Mouse (Mus musculus) left cerebral cortex, adult 11 months (tissue): ENCODE data around the gene Mtcl1.
"Not testable (repeated sequence)": the region's sequence is repeated elsewhere in the genome, so short reads cannot be mapped to it uniquely, and the experiment has no call there.

Experiments
- DNase-seq: peaks from one replicate; pipeline ENCODE4 v3.0.0; 2022; ENCODE audit warnings: low spot score

Mtcl1 gene

DNA sequence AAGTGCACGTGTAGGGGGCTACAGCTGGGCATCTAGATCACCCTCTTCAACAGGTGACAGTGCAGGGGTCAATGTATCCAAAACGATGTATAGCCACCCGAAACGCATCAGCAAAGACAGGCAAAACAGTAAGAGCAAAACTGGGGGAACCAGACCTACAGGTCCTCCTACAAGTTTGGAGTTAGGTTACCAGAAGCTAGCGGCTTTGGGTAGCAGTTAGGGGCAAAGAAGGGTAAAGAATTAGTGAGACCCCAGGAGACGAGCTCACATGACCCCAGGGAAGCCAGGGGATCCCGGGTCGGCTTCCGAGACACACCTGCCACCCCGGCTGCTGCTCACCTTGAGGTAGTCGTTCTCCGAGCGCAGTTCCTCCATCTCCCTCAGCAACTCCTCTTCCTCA lies 1.6 kb downstream of the Mtcl1 start:
- DNase-seq: no peak

DNA sequence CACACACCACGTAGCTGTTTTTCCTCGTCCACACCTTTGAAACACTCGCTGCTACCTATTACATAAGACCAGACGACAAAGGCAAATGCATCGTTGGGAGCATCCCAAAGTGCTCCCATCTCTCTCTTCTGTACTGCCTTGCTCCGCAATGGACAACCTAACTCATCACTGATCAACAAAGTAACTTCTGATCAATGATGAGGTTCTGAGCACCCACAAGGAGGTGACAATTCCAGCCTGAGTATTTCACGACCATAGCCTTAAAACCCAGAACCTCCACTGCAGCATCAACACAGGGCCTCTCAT lies 2.6 kb downstream of the Mtcl1 start:
- DNase-seq: no peak

DNA sequence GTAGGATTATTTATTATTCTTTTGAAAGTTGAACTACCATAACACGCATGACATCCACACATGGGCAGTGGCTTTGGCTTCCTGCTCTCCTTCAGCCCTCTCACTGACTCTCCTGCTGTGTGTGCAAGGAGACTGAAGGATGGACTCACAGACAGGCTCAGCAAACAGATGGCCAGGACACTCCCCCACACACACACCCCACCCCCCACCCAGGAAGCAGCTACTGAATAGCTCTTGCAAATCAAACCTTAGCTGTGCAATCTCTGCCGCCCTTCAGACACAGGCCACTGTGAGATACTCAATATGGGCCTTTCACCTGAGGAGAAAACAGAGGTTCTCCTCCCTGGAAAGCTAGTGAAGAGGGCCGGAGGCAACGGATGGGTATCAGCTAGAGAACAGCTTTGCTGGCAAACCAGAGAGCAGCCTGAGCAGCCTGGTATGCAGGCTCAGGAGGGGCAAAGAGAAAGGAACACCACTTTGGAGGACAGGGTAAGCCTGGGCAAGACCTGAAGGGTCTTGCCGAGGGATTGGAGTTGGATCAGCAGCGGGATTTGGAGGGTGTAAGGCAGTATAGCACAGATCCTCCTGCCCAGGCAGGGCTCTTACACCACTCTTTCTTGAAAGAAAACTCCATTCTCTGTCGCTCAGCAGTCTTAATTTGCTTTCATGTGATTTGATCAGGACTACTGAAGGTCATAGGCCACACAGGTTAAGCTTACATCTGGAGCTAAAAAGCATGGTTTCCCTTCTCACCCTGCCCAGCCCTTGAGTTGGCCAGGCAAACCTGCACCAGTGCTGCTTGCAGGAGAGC lies 3.1 kb downstream of the Mtcl1 start:
- no peak for DNase-seq

DNA sequence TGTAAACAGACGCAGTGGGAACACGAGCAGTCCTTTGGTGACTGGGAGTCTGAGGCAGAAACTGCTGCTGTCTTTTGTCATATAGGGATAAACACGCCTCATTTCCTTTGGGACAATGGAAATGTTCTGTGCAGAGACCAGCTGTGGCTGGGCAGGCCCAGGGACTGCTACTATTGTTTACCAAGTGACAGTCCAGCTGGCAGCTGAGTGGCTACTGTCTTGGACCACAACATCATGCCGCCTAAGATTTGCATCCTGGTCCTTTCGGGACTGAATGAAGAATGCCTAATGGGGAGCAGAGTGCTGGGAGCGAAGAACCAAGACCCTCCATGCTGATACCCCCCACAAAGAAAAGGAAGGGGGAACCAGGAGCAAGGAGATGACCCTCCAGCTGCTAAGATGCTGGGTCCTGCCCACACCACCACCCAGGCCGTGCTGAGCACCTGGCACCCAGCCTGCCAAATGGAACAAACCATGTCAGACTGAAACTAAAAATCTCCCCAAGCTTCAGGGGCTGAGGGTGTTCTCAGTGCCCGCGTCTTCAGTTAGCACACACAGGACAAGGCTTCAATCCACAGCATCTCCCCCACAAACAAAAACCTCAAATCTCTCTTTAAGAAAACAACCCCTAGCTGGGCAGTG lies 5.4 kb downstream of the Mtcl1 start:
- no peak for DNase-seq

DNA sequence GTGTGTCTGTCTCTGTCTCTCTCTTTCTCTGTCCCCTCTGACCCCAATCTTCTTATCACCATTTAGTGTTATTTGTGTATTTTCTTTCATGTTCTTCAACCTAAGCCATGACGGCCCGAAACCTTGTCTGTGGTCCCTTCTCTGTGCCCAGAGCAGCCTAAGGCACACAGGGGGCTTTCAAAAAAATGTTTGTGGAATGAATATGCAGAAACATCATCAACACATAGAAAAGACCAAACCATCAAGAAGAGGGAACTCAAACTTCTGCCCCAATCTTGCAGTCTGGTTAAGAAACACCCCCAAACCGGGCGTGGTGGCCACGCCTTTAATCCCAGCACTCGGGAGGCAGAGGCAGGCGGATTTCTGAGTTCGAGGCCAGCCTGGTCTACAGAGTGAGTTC lies 9.7 kb downstream of the Mtcl1 start:
- DNase-seq: no peak

- no peak for DNase-seq
These were observed 10.3 kb downstream of the Mtcl1 start for GRCm38 (mm10) chr17:66439051-66439753.

- no peak for DNase-seq
These were observed 11.4 kb downstream of the Mtcl1 start for GRCm38 (mm10) chr17:66438137-66438536.

DNA sequence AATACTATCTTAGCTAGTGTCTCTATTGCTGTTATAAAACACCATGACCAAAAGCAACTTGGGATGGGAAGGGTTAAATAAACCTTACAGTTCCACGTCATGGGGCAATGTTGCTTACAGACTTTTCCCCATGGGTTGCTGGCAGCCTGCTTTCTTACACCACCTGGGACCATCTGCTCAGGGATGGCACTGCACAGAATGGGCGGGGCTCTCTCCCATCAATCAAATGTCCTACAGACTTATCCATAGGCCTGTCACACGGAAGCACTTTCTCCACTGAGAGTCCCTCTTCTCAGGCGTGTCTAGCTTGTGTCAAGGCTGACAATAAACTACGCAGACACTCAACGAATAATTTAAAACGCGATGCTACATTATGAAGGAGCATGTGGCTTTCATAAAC lies 12.7 kb downstream of the Mtcl1 start:
- no peak for DNase-seq

- DNase-seq: no peak
These were observed 13.6 kb downstream of the Mtcl1 start for GRCm38 (mm10) chr17:66435982-66436381.

GRCm38 (mm10) chr17:66435007-66435406 lies 14.5 kb downstream of the Mtcl1 start:
- no peak for DNase-seq

- DNase-seq: no peak
These were observed 15.0 kb downstream of the Mtcl1 start for GRCm38 (mm10) chr17:66434566-66434965.

- DNase-seq: not testable (repeated sequence)
These were observed 24.9 kb downstream of the Mtcl1 start for GRCm38 (mm10) chr17:66424601-66425000.

GRCm38 (mm10) chr17:66419421-66419820 lies 30.1 kb downstream of the Mtcl1 start:
- no peak for DNase-seq

- no peak for DNase-seq
These were observed 31.8 kb downstream of the Mtcl1 start for GRCm38 (mm10) chr17:66417748-66418147.

DNA sequence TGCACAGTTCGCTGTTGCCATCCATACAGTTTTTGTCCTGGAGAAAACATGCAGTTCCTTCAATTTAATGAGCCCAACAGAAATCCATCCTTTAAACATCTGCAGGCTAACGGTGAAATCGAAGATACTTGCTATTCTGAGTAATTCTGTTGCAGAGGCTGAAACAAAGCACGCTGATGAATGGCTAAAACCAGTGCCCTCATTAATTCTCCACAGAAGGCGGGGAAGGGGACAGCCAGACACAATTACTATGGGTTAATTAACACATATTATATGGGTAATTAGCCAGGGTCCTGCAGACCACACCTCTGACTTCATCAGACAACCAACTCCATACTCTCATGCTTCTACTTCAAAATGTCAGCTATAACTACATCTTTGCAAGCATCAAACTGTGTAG lies 32.2 kb downstream of the Mtcl1 start:
- DNase-seq: no peak

GRCm38 (mm10) chr17:66416841-66417313 lies 32.7 kb downstream of the Mtcl1 start:
- no peak for DNase-seq

- no peak for DNase-seq
These were observed 33.1 kb downstream of the Mtcl1 start for GRCm38 (mm10) chr17:66416436-66416835.

DNA sequence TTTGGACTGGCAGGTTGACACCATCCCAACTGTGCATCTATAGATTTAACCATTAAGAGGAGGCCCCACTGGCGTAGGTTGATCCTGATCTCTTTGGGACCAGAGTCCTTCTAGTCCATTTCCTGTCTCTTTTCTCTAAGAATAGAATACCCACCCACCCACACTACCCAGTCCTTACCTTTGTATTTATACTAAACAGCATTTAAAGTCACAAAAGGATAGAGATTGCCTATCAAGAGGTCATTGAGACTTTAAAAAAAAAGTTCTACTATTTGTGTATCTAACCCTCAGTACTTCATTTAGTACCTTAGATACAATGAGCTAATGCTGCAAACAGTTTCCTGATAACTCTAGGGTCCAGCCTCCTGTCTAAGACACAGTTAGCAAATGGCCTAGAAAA lies 35.2 kb downstream of the Mtcl1 start:
- DNase-seq: no peak

DNA sequence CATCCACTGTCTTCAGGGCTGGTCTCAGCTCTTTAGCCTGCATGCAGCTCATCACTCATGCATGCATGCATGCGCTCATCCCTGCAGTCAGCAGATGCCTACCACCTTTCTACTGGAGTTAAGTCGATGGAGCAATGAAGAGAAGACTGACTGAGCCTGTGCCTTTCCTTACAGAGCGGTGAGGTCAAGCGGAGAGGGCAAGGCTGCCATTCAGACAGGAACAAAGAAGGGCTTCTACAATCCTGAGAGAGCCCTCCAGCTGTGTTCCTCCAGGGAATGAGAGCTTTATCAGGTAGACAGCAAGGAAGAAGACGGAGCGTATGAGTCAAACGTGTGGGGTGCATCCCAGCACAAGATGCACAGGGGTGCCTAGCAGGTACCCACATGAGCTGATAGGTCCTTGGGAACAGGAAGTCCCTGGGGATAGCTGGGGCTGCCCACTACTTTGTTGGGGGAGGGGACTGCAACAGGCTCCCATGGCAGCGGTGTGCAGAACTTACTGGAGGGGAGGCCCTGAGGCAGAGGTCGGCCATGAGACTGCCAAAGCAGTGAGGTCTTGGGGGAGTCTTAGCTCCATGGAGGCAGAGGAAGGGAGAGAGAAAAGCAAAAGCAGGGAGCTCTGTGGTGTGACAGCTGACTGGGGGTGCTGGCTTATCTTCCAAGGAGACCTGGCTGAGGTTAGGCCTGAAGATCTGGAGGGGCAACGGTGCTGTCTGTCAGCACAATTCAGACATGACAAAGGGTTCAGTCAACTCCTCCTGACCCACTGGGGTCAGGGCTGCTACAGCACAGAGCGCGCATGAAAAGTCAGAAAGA lies 37.2 kb downstream of the Mtcl1 start:
- DNase-seq: no peak

DNA sequence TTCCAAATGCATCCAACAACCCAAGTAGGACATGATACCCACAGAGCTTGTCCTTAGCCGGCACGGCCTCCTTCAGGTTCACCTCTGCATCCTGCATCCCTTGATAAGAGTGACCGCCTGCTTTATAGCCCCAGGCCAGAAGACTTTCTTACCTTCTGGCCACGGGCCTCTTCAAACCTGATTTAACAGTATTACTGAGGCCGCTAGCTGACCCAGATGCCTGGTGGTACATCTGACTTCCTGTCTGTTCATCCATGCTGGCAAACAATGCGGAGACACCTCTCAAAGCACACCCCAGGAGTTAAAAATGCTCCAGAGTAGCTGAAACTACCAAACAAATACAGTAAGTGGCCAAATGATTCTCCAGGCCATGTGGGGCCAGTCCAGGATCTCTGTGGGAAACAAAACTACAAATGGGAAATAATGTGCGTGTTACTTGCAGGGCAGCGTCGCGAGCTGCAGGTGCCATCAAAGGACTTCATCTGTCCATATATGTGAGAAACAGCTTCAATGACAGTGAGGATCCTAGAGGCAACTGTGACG lies 38.6 kb downstream of the Mtcl1 start:
- no peak for DNase-seq

GRCm38 (mm10) chr17:66409070-66409605 lies 40.4 kb downstream of the Mtcl1 start:
- no peak for DNase-seq

DNA sequence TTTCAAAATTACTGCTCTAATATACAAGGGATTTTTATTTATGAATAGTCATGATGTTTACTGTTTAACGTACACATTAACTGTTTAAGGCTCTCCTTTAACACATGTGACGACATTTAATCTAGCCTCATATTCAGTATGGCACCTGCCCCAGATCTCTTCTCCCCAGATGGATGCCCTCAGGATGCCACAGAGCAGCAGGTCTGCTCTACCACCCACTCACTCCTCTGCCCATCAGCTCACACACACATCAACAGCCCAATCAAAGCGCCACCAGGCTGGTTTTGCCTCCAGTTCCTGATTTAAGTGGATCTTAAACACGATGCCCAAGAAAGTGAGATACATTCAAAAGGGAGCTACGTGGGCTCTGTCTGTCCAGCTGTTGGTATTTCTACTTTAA lies 41.1 kb downstream of the Mtcl1 start:
- DNase-seq: no peak
